Mouse (Mus musculus) stomach, embryonic 16.5 days (tissue): ENCODE results near the gene Ckap2. TPM values are rescaled to one million over a fixed set of nuclear protein-coding genes. Genes with fewer than 3 reads are reported as not detected.
"Not testable (repeated sequence)": the region's sequence is repeated elsewhere in the genome, so short reads cannot be mapped to it uniquely, and the experiment has no call there.

Experiments used
- ATAC-seq: fragments of 200-750 bp; cut with Nextera tagmentation; 2 replicates; pipeline ENCODE4 v1.8.0; 2017; ENCODE audit warnings: moderate number of reproducible peaks, moderate TSS enrichment; ENCODE audit not compliant: insufficient read depth, low FRiP score
- H3K27ac ChIP-seq: fragments of 300-500 bp; sonication (generic); 2 replicates; pipeline ENCODE4 v1.5.1; 2014; ENCODE audit warnings: low read length
- H3K27me3 ChIP-seq: fragments of 300-500 bp; sonication (generic); 2 replicates; pipeline ENCODE4 v1.6.1; 2014; ENCODE audit warnings: low read length, control low read depth, mixed read lengths; ENCODE audit not compliant: control insufficient read depth, insufficient read depth
- H3K36me3 ChIP-seq: fragments of 300-500 bp; sonication (generic); 2 replicates; pipeline ENCODE4 v1.6.1; 2014; ENCODE audit warnings: low read length; ENCODE audit not compliant: control insufficient read depth, insufficient read depth
- H3K4me1 ChIP-seq: fragments of 300-500 bp; sonication (generic); 2 replicates; pipeline ENCODE4 v1.6.1; 2014; ENCODE audit warnings: low read length, control low read depth, mixed read lengths; ENCODE audit not compliant: control insufficient read depth, insufficient read depth
- H3K4me2 ChIP-seq: fragments of 300-500 bp; sonication (generic); 2 replicates; pipeline ENCODE4 v1.6.1; 2014; ENCODE audit warnings: low read depth, low read length, mixed read lengths
- H3K4me3 ChIP-seq: fragments of 300-500 bp; sonication (generic); replicated peaks from 2 replicates; pipeline ENCODE4 v1.5.1; 2014; ENCODE audit warnings: mild to moderate bottlenecking, low read length
- H3K9ac ChIP-seq: fragments of 300-500 bp; sonication (generic); 2 replicates; pipeline ENCODE4 v1.6.1; 2014; ENCODE audit warnings: low read length
- H3K9me3 ChIP-seq: fragments of 300-500 bp; sonication (generic); replicated peaks from 2 replicates; pipeline ENCODE4 v1.6.1; 2016; ENCODE audit warnings: low read length, control low read depth; ENCODE audit not compliant: control insufficient read depth
- WGBS: fragments of 180-500 bp; shearing (Covaris S2); extraction: QIAGEN DNeasy Blood & Tissue Kit; methylation state at CpG from one replicate; pipeline ENCODE4 v1.1.7; 2014; 5-methylcytosine and 5-hydroxymethylcytosine counted together
- polyA plus RNA-seq: library from polyadenylated mRNA; unstranded; fragments of >200 nt; fragmentation: Nextera tagmentation; extraction: Ambion mirVana; gene quantifications from 2 replicates; pipeline ENCODE4 v1.2.1, GENCODE M21; 2015

Gene Ckap2
- polyA plus RNA-seq, 1 experiment from 2014 or later: 43.8 TPM

DNA sequence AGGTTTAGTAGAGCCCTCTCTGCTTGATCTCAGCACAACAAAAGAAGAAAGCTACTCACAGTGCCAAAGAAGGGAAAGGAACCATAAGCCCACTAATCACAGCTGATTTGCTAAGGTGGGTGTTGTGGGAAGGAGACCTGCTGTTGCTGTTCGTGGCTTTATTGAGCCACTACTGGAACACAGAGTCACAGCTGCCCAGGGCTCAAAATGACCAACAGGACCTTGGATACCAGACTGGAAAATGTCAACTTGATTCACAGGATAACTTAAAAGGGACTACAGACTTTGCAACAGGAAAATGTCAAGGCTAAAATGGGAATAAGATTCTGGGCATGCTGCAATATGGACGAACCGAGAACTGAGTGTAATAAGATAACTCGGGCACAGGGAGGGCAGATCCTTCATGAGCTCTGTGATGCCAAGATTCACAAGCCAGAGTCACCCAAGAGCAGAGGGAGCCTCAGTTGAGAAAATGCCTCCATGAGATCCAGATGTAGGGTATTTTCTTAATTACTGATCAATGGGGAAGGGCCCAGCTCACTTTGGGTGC, 43.7 kb downstream of the Ckap2 start:
- no peak overlapping the region for H3K9ac ChIP-seq
- H3K4me1 ChIP-seq: no peaks in the 10 kb centered on the region
- no peak for ATAC-seq
- H3K9me3 ChIP-seq: no peaks in the 10 kb centered on the region
- no peak overlapping the region for H3K4me3 ChIP-seq
- H3K4me2 ChIP-seq: no peak overlapping the region
- H3K27ac ChIP-seq: no peak overlapping the region
- no peaks in the 10 kb centered on the region for H3K36me3 ChIP-seq
- WGBS: 90% methylated on average over 4 of the region's 4 CpGs
- no peaks in the 10 kb centered on the region for H3K27me3 ChIP-seq

DNA sequence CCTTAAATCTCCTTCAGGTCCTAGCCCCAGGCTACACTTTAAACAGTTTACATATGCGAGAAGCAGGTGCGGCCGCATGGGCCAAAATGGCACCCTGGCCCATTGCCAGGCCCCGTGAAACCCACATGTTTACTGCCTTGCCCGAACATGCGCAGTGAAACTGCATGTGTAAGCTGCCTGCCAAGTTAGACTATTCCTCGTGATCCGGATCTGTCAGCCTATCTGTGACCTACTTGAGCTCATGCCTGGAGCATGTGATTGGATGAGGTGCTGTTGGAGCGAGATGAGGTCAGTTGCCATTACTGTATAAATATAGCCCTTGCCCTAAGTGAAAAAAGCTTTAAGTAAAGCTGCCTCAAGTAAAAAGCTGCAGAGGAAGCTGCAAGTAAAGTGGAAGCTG, 49.2 kb downstream of the Ckap2 start:
- H3K4me2 ChIP-seq, H3K27me3 ChIP-seq, H3K9ac ChIP-seq, H3K27ac ChIP-seq, H3K9me3 ChIP-seq, H3K36me3 ChIP-seq, ATAC-seq, H3K4me1 ChIP-seq, H3K4me3 ChIP-seq: not testable (repeated sequence)
- WGBS: 69% methylated on average over 9 of the region's 9 CpGs

DNA sequence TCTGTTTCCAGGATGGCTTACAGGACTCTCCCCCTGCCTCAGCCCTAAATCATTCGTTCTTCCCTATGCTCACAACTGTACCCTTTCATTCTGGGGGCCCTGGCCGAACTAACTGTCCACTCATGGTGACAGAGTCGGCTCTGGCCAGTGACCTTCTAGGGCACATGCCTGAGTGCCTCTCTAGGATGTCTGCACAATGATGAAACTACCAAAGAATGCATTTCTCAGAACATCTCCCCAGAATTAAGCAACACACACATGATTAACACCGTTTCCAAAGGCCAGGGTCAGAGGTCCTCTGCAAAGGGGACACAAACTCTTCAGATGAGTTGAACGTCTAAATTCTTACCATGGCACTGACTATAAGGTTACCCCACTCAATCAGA, 50.9 kb downstream of the Ckap2 start:
- Histone ChIP-seq H3K4me1 (peaks cover 3% of the 10 kb centered on the region; the same call in 1 of the 2 replicates), H3K9me3 (no peaks in the 10 kb centered on the region), H3K36me3 (no peaks in the 10 kb centered on the region), H3K9ac (no peak overlapping the region), H3K27ac (no peak overlapping the region), H3K4me2 (no peak overlapping the region), H3K27me3 (no peaks in the 10 kb centered on the region), H3K4me3 (no peak overlapping the region)
- ATAC-seq: no peak
- WGBS: 79% methylated on average over 5 of the region's 5 CpGs

DNA sequence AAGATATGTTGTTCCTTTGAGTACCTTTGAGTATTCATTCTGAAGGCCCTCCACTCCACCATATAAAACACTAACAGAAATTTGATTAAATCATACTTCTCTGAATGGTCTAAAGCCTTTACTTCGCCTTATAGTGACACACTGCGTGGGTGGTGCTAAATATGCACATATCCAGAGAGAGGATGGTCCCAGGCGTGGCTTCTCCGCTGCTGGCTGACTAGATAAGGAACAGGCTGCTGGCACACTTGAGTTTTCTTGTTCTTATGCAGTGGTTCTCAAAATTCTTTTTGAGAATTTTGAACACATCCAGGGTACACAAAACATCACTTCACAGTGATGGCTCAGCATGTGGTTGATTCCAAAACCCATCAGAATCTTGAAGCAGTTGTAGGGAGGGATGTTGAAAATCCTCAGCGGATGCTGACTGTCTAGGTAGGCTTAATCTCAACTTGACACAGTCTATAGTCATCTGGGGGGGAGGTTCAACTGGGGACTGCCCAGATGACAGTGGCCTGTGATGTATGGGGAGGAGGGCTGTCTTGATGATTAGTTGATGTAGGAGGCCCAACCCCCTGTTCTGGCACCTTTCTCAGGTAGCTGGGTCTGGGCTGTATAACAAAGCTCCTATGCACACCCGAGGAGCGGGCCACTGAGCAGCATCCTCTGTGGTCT, 51.4 kb downstream of the Ckap2 start:
- H3K27me3 ChIP-seq: no peaks in the 10 kb centered on the region
- peaks cover 3% of the 10 kb centered on the region; the same call in 1 of the 2 replicates for H3K4me1 ChIP-seq
- ATAC-seq: no peak; the same call in 1 of the 2 replicates
- no peak overlapping the region for H3K4me2 ChIP-seq
- H3K27ac ChIP-seq: no peak overlapping the region
- H3K36me3 ChIP-seq: 0 out of 2 replicates have a peak, but pooled peaks cover under 1% of the 10 kb centered on the region
- WGBS: 87% methylated on average over 7 of the region's 7 CpGs
- H3K9me3 ChIP-seq: no peaks in the 10 kb centered on the region
- no peak overlapping the region for H3K4me3 ChIP-seq
- H3K9ac ChIP-seq: no peak overlapping the region

DNA sequence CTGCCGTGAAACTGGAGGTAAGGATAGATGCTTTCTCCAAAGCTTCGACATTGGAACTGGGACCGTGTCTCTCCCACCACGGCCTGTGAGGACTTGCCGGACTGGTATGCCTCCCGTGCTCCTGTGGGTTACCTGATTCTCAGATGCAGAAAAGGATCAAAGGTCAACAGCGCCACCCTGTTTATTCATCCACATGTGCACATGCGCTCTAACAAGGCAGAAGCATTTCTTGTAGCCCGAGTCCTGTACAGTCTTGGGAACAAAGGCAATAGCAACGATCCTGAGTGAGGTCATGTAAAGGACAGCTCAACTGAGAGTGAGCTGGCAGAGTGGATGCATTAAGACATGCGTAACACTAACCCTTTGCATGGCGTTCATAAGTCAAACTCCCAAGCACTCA, 53.6 kb downstream of the Ckap2 start:
- Histone ChIP-seq H3K27me3 (no peaks in the 10 kb centered on the region), H3K9ac (no peak overlapping the region), H3K4me3 (no peak overlapping the region), H3K27ac (no peak overlapping the region), H3K4me2 (no peak overlapping the region), H3K9me3 (no peaks in the 10 kb centered on the region), H3K36me3 (0 out of 2 replicates have a peak, but pooled peaks cover 2% of the 10 kb centered on the region), H3K4me1 (peaks cover 3% of the 10 kb centered on the region; the same call in 1 of the 2 replicates)
- WGBS: 49% methylated on average over 12 of the region's 12 CpGs
- peak; percentile 68; the same call in 1 of the 2 replicates for ATAC-seq

DNA sequence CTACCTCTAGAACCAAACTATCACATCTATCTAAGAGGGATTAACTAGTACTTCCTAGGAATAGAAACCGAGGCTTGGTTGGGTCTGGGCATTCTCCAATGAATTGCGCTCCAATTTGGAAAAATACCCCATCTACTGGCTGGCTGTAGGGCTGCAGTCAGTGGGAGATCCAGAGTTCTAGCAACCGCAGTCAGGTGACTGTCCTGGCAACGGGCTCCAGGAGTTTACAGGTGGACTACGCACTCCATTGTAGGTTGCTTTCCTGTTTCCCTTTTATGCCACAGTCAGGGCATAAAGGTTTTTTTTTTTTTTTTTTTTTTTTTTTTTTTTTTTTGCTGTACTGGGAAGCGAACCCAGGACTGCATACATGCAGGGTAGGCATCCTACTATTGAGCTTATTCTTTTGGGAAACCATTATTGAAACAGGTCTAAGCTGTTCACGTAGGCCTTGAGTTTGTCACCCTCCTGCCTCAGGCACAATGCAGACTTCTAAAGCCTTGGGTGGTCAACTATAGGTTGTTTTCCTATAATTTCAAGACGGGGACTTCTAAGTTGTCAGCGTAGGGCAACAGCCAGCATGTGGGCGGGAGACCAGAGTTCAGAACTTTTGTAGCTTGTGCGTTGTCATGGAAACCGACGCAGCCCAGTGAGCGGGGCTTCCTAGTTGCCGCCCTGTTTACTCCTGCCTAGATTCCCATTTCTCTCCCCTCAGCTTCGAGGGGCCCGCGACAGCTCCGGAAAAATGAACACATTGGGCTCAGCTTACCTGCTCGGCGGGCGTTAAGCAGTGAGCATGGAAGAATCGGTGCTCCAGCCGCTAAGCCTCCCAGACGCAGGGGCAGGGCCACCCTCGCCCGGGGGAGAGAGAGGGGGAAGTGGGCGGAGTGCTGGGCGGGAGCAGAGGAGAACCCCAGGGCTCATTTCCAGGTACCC, 61.1 kb downstream of the Ckap2 start, which contains the start of gene Nek5:
Gene Nek5, minus strand, starts transcription at position 834 of the 933 bp plus-strand sequence.
- Histone ChIP-seq H3K27me3 (no peaks in the 10 kb centered on the region), H3K36me3 (0 out of 2 replicates have a peak, but pooled peaks cover 2% of the 10 kb centered on the region), H3K9ac (peak within 1 kb of the TSS; percentile 65), H3K4me2 (peak within 1 kb of the TSS; percentile 86), H3K4me3 (peak within 1 kb of the TSS; percentile 59), H3K27ac (no peak within 1 kb of the TSS), H3K4me1 (no peaks in the 10 kb centered on the region), H3K9me3 (no peaks in the 10 kb centered on the region)
- peak; percentile 69 for ATAC-seq
- 3% methylated on average over 29 of the region's 29 CpGs for WGBS

Other genes with a start within 250 kb of the Ckap2 start
- gene Defb35, start 247.5 kb downstream of the Ckap2 start, polyA plus RNA-seq: not detected in 2 replicates
- not detected in 2 replicates for gene Defb13, start 239.1 kb downstream of the Ckap2 start, polyA plus RNA-seq
- not detected in 2 replicates for gene Fam90a1a, start 227.1 kb downstream of the Ckap2 start, polyA plus RNA-seq
- gene Ccdc70, start 216.0 kb downstream of the Ckap2 start, polyA plus RNA-seq: not detected in 2 replicates
- gene Atp7b, start 125.5 kb downstream of the Ckap2 start, polyA plus RNA-seq: 11.1 and 12.7 TPM in 2 replicates
- 34.2 and 38.1 TPM in 2 replicates for gene Alg11, start 125.1 kb downstream of the Ckap2 start, polyA plus RNA-seq
- gene Nek5, start 60.8 kb downstream of the Ckap2 start, polyA plus RNA-seq: 0.39 and 0.58 TPM in 2 replicates
- 3.6 and 5.2 TPM in 2 replicates for gene Nek3, start 19.4 kb downstream of the Ckap2 start, polyA plus RNA-seq
- 41.8 and 42.8 TPM in 2 replicates for gene Vps36, start 7.0 kb upstream of the Ckap2 start, polyA plus RNA-seq
- gene Thsd1, start 41.5 kb upstream of the Ckap2 start, polyA plus RNA-seq: 11.6 and 13.7 TPM in 2 replicates
- gene Tpte, start 97.6 kb upstream of the Ckap2 start, polyA plus RNA-seq: not detected in 2 replicates
- gene Slc25a15, start 212.8 kb upstream of the Ckap2 start, polyA plus RNA-seq: 34.7 and 37.3 TPM in 2 replicates
- gene Mrps31, start 225.5 kb upstream of the Ckap2 start, polyA plus RNA-seq: 45.7 and 48.8 TPM in 2 replicates